Mouse (Mus musculus) heart, postnatal 14 days (tissue): ENCODE data around the gene Tuba1b. TPM values are rescaled to one million over a fixed set of nuclear protein-coding genes. Genes with fewer than 3 reads are reported as not detected.
"Not testable (repeated sequence)": the region's sequence is repeated elsewhere in the genome, so short reads cannot be mapped to it uniquely, and the experiment has no call there.

Source experiments
- DNase-seq, 2 experiments: peaks; one replicate each; pipeline ENCODE4 v3.0.0; 2021 to 2022
- intact Hi-C: fragments of 180-260 bp; cut with DNase I; formaldehyde crosslinking; loops from one replicate; pipeline ENCODE4 v1.15.1; 2025
- long read RNA-seq, 2 experiments: library from polyadenylated mRNA; stranded (forward); transcript quantifications; one replicate each; pipeline ENCODE4 v2.0.0; 2021
- total RNA-seq, 2 experiments: library from RNA; stranded (reverse); gene quantifications; 2 replicates each; pipeline ENCODE4 v1.2.3; 2021

The Tuba1b gene
- total RNA-seq = 100 to 1,000 TPM; 164 to 218 TPM
- long read RNA-seq, experiment 1, transcript Tuba1b-201 (4 exons, 1,743 nt) = major isoform, 848 of 906 reads
- long read RNA-seq, experiment 1, partial matches to known transcripts = 55 of 906 reads
- long read RNA-seq, experiment 1, other reads (novel, unspliced or antisense) = 3 of 906 reads
- long read RNA-seq, experiment 2, transcript Tuba1b-201 (4 exons, 1,743 nt) = major isoform, 648 of 693 reads
- long read RNA-seq, experiment 2, partial matches to known transcripts = 43 of 693 reads
- long read RNA-seq, experiment 2, other reads (novel, unspliced or antisense) = 2 of 693 reads

DNA sequence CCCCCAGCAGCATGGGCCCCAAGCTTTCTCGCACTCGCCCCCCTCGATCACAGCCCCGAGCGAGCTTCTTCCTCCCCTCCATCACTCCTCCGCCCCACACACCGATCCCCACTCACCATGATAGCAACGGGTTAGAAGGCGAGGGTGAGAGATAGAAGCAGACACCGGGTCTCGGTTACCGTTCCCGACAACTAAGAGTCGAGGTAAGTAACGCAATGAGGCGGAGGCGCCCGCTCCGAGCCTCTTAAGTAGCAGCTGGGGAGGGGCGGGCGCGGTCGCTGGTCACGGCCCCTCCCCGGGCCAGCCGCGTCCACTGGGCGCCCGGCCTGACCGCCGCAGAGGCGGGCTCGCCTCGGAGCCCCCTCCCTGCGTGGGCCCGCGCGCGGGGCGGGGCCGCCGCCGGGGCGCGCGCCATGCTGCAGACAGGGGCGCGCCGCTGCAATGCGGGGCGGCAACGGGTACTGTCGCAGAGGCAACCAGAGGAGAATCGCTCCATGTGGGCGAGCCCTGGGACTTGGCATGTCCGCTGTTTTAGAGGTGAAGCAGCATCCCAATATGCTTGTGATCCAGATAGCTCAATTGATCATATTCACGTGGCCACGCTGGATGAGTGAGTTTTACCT is at the start of gene Tuba1b:
TSS of gene Tuba1b (minus strand) at position 349 of the 623 bp plus-strand sequence.
- peak; percentile 95 to 96 for DNase-seq
- intact Hi-C loops = loop anchor here (1.0 to 2.0 kb wide), 2 partner anchors 19 to 58 kb away; partner anchors contain the start of genes Gm49450 and Tuba1a

DNA sequence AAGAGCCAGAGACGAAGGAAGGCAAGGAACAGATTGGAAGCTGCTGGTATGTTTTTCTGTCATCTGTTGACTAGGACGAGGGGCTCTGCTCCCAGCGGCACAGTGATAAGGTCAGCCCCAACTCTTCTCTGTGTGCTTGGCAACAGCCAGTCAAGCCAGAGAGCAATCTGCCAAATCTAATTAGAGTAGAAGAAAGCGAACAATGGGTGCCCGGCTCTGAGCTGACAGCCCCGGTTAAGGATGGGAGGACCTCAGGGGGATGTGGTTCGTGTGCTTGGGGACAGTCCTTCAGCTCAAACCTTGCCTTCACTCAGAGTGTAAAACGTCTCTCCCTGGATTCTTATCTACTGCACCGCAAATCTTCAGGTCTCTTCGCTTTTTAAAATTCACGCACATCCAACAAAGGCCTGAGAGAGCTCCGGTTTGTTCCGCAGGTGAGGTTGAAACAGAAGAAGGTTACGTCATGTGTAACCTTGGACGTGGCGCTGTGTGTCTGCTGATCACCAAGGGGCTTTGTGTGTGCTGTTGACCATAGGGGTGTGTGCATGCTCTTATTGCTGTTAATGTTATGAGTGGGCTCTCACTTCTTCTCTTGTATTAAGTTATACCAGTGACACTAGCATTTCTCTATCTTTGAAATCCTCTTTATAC is 49.2 kb upstream of the Tuba1b start:
- no peak for DNase-seq
- intact Hi-C loops = loop anchor here (2.0 kb wide), 1 partner anchor 29 kb away; no protein-coding TSS in a partner anchor

DNA sequence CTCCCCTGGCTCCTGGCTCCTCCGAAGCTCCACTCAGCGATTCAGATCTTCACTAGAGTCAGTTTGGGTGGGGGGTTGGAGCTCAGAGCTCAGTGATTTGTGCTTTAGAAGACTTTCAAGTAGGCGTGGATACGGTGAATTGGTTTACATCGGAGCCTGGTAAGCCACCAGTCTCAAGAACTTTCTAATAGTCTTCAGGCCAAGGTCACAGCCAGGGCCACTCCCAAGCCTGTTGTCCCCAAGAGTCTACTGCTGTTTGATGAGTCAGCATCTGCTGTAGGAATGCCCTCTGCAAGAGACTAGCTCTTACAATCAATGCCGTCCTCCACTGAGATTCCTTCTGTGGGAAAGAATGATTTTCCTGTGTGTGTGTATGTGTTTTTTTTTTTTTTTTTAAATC is 47.7 kb upstream of the Tuba1b start:
- intact Hi-C loops = no loop called here

DNA sequence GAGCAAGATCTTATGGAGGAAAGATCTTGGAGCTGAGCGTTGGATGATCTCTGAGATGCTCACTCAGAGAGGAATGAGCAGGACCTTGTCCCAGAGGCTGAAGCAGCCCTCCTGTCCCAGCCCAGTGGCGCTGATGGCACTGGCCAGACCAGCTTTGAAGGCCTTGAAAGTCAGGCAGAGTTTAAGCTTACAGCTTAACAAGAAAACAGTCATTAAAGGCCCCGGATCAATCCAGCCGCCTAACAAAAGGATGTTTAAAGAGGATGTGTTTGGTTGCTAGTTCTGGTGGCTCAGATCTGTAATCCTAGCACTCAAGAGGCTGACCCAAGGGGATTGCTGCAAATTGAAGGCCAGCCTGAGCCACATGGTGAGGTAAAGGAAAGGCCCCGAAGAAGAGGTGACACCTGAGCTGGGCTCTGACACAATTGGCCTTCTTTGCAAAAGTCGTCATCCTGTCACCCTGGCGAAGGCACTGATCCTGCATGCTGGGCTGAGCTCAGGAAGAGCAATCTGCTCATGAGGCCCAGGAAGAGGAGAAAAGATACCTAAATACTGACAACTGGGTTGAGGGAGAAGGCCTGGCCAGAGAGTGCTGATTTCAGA is 45.7 kb upstream of the Tuba1b start:
- intact Hi-C loops = no loop called here

More for the DNA sequence above, 47.7 kb upstream of the Tuba1b start:
- DNase-seq = no peak

DNA sequence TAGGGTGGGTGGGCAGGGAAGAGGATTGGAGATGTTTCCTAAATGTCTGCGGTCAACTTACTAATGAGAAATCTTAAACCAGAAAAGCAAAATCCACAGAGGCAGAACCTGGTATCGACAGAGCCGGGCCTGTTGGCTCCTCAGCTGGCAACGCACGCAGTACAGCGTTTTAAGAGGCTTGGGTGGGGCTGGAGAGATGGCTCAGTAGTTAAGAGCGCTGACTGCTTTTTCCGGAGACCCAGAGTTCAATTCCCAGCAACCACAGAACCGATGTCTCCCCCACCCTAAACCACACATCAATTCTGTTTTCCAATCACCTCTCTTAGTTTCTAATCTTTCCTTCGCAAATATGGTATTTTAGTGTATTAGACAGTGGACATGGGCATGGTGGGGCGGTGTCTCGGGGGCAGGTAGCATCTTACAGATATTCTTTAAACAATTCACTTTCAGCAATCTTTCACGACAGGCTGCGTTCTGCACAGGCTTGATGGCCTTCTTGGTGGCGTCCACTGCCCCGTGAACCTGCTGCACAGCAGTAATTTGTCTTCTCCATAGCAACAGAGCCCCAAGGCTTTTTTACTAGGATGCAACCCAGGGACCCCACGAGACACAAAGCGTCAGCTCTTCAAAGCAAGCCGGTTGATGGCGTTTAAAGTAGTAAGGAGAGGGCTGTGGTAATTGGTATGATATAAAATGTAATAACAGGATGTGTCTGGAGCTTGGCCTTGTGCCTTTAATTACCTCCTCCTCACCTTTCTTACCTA is 44.2 kb upstream of the Tuba1b start:
- intact Hi-C loops = no loop called here
- no peak for DNase-seq

More for the DNA sequence above, 45.7 kb upstream of the Tuba1b start:
- DNase-seq = no peak

DNA sequence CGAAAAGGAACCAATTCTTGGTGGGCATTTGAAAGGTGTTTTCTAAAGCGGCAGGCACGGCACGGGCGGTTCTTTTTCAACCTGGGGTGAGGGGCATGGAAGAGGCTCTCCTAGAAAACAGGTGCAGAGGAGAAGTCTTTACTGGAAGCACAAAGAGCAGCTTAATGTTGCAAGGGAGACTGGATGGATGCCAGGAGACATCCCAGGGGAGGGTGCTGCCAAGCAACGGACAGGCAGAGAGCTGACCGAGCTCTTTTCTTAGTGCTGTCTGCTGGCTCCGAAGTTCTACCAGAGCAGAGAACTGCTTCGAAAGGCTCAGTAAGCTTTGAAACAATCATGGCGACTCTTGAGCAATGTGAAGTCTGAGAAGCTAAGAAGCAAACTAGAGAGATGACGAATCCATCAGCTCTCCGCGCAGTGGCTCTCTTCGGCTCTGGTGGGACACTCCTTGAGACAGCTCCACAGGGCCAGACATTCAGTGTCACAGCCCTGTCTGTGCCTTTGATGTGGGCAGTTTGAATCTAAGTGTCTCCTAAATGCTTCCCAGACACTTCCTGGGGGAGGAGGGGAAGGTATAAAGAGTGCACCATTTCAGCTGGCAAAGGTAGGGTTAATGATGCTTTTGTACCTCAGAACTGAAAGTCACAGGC is 43.5 kb upstream of the Tuba1b start:
- intact Hi-C loops = no loop called here

DNA sequence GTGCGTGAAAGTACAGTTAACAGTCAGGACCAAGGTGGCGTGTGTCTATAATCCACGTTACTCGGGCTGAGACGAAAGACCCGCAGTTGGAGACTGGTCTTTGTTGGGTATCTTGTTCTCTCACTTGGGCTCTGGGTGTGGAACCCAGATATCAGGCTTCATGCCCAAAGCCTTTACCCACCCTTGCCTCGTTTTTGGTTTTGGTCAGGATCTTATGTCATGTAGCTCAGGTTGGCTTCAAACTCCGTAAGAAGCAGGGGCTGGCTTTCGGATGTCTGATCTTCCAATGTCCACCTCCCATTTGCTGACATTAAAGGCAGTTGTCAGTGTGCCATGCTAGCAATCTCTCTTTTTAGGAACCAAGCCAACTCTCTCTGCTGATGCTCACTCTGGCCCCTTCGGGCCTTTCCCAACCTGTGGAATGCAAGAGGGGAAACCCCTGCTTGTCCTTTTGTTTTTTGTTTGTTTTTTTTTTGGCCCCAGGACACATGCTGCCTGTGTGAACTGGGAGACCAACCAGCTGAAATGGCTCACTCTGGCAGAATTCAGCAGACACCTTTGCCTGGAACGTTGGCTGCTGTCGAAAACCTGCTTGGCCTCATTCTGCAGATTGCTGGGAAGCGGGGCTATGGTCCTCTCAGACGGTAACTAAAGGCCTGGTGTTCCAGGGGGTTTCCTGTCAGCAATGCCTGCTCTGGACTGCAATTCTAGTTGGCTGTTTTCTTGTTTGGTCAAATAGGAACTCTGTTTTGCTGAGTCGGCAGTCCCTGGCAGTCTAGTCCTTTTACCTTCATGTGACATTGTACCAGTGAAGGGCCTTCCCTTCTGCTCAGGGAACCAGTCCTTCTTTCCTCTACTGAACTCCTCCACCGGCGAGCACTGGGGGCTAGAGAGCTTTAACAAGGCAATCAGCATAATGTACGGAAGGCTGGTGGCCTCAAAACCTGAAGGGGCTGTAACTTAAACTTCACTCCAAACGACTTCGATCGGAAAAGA is 42.7 kb upstream of the Tuba1b start:
- intact Hi-C loops = no loop called here
- DNase-seq = peak in 1 of 2 experiments; percentile 44

More for the DNA sequence above, 43.5 kb upstream of the Tuba1b start:
- DNase-seq = peak; percentile 84 to 89

DNA sequence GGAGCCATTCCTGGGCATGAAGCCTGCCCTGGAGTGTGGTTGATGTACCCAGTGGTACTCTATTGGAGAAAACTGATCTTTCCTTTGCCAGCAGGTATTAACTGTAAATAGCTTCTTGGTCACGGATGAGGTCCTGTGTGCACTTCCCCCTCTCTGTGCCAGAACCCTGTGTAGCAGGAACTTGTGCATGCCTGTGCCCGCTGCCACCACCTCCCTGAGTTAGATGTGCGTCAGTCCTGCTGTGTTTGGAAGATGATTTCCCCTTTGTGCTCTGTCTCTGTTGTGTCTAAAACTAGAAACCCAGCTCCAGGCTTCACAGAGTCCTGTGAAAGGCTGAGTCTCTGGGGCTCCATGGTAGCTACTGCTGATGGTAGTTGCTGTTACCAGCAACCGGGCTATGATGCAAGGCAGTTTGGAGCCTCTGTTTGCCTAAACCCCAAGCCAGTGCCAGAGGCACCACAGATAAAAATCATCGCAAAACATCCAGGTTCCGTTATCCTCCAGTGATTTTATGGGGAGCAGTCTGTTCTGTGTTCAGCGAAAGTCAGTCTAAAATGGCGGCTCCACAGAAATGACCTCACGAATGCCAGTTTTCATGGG is 38.8 kb upstream of the Tuba1b start:
- intact Hi-C loops = no loop called here
- DNase-seq = no peak

GRCm38 (mm10) chr15:98971576-98972320 is 37.4 kb upstream of the Tuba1b start:
- DNase-seq, intact Hi-C loops: not testable (repeated sequence)

DNA sequence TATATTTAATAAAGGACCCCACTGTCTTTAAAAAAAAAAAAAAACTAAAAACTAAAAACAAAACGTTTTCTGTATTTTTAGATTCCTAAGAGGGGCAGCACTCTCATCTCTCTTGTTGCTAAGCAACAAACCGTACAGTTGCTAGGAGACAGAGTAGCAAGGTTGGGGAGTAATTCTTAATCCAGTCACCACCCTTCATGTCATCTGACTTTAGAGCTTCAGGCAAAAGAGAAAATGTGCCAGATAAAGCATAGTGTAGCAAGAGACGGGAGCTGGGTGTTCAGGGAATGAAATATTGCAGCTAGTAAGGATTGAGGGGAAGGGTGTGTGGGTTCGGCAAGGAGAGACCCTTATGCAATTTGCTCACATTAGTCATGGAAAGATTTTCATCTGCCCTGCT is 36.7 kb upstream of the Tuba1b start:
- no peak for DNase-seq
- intact Hi-C loops = no loop called here

GRCm38 (mm10) chr15:98969372-98970101 is 35.2 kb upstream of the Tuba1b start:
- intact Hi-C loops = no loop called here
- DNase-seq = no peak

- peak; percentile 27 to 48 for DNase-seq
- intact Hi-C loops = no loop called here
Measured at GRCm38 (mm10) chr15:98968701-98969371, 34.5 kb upstream of the Tuba1b start.

DNA sequence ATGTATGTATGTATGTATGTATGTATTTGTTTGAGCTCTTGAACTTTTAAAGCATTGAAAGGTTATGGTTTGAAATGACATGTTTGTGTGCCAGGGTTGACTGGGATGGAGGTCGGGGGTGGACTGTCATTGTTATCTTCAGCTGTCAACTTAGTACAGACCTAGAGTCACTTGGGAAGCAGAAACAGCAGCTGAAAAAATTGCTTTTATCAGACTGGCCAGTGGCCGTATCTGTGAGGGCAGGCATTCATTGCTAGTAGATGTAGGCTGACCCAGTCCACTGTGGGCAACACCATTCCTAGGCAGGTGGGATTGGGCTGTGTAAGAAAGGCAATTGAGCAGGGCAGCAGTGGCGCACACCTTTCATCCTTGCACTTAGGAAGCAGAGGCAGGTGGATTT is 25.2 kb upstream of the Tuba1b start:
- intact Hi-C loops = no loop called here
- DNase-seq = no peak

DNA sequence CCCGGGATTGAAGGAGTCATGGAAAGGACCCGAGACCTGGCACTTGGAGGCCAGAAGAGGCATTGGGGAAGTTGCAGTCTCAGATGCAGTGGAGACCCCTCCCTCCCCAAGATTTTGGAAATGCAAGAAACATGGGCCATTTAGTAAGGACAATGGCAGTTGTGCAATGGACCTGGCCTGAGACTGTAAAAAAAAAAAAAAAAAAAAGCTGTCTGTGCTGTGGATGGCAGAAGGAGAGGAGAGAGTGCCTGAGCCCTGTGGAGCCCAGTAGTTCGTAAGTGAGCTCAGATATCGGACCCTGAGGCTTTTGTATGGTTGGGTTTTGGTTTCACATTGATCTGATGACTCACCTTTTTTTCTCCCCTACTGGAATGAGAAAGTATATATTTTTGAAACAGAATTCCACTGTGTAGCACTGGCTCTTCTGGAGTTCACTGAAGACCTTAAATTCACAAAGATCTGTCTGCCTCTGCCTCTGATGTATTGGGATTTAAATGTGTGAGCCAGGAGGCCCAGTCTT is 24.6 kb upstream of the Tuba1b start:
- intact Hi-C loops = no loop called here
- DNase-seq = no peak

- intact Hi-C loops = no loop called here
- DNase-seq = no peak
Measured at GRCm38 (mm10) chr15:98957475-98957874, 23.1 kb upstream of the Tuba1b start.

- intact Hi-C loops = loop anchor here (2.0 kb wide), 1 partner anchor 29 kb away; no protein-coding TSS in a partner anchor
- DNase-seq = no peak
Measured at GRCm38 (mm10) chr15:98956000-98956399, 21.6 kb upstream of the Tuba1b start.
